Mouse (Mus musculus): Measurements from ENCODE around the gene Copz1. TPM values are rescaled to one million over a fixed set of nuclear protein-coding genes. Genes with fewer than 3 reads are reported as not detected.
"Not testable (repeated sequence)": the region's sequence is repeated elsewhere in the genome, so short reads cannot be mapped to it uniquely, and the experiment has no call there.

Gene Copz1
- polyA plus RNA-seq, 2 experiments: 118 to 205 TPM

DNA sequence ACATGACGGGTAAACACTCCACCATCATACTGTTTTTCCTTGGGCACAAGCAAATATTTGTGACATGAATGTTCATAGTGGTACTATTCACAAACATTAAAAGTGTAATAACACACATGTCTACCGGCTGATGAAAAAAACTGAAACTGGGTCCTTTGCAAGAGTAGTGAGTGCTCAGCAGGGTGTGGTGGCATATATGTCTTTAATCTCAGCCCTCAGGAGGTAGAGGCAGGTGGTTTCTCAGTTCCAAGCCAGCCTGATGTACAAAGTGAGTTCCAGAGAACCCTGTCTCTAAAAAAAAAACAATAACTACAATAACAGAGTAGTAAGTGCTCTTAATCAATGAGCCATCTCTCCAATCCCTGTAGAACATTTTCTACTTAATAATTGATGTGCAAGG, 7.7 kb upstream of the Copz1 start:
- Histone ChIP-seq H3K36me3 (replicated peaks; ENCODE audit: control insufficient read depth, insufficient read depth, low read depth) (no peaks in the 10 kb centered on the region), H3K9me3 (ENCODE audit: control insufficient read depth, low read length) (no peaks in the 10 kb centered on the region), H3K27ac (peak overlapping the region; percentile 62), H3K27me3 (ENCODE audit: control insufficient read depth, insufficient read depth, low read length) (no peaks in the 10 kb centered on the region), H3K4me3 (ENCODE audit: insufficient read depth in 1 of 2, low read depth in 2 of 2, low read length in 2 of 2) (no peak overlapping the region), H3K9ac (replicated peaks) (peak overlapping the region; percentile 18; the same call in 1 of the 2 replicates), H3K4me1 (replicated peaks; ENCODE audit: control insufficient read depth in 2 of 2, insufficient read depth in 2 of 2, low read length in 1 of 2) (peaks cover 32 to 40% of the 10 kb centered on the region in 2 experiments), H3K4me2 (ENCODE audit: low read depth) (no peak overlapping the region)
- 65% methylated on average over 2 of the region's 2 CpGs for WGBS (ENCODE audit: insufficient replicate concordance)
- no peak for DNase-seq (ENCODE audit: low read depth in 3 of 3, low spot score in 3 of 3)
- peak; percentile 50; the same call in 1 of the 2 replicates for ATAC-seq (ENCODE audit: insufficient read depth)
- no peak for TF ChIP-seq CTCF (IDR thresholded peaks at IDR 0.05; ENCODE audit: low read depth)
- no peak for TF ChIP-seq EP300 (IDR thresholded peaks at IDR 0.05; ENCODE audit: low read depth)

GRCm38 (mm10) chr15:103268903-103269302, 3.6 kb upstream of the Copz1 start:
- Histone ChIP-seq H3K27me3 (ENCODE audit: control insufficient read depth, insufficient read depth, low read length) (no peaks in the 10 kb centered on the region), H3K9ac (replicated peaks) (no peak overlapping the region), H3K4me3 (ENCODE audit: insufficient read depth in 1 of 2, low read depth in 2 of 2, low read length in 2 of 2) (no peak overlapping the region), H3K9me3 (ENCODE audit: control insufficient read depth, low read length) (no peaks in the 10 kb centered on the region), H3K4me1 (replicated peaks; ENCODE audit: control insufficient read depth in 2 of 2, insufficient read depth in 2 of 2, low read length in 1 of 2) (peaks cover 22 to 28% of the 10 kb centered on the region in 2 experiments), H3K27ac (no peak overlapping the region), H3K36me3 (replicated peaks; ENCODE audit: control insufficient read depth, insufficient read depth, low read depth) (no peaks in the 10 kb centered on the region), H3K4me2 (ENCODE audit: low read depth) (no peak overlapping the region)
- 41% methylated on average over 4 of the region's 4 CpGs for WGBS (ENCODE audit: insufficient replicate concordance)
- DNase-seq (ENCODE audit: low read depth in 3 of 3, low spot score in 3 of 3): no peak
- no peak for ATAC-seq (ENCODE audit: insufficient read depth)
- no peak for TF ChIP-seq EP300 (IDR thresholded peaks at IDR 0.05; ENCODE audit: low read depth)
- no peak for TF ChIP-seq CTCF (IDR thresholded peaks at IDR 0.05; ENCODE audit: low read depth)

DNA sequence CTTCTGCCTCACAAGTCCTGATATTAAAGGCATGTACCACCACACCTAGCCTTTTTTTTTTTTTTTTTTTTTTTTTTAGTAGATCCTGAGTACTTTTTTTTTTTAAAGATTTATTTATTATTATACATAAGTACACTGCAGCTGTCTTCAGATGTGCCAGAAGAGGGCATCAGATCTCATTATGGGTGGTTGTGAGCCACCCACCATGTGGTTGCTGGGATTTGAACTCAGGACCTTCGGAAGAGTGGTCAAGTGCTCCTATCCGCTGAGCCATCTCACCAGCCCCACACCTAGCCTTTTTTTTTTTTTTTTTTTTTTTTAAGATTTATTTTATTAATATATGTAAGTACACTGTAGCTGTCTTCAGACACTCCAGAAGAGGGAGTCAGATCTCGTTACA, 3.4 kb downstream of the Copz1 start:
- H3K4me2 ChIP-seq (ENCODE audit: low read depth); H3K27me3 ChIP-seq (ENCODE audit: control insufficient read depth, insufficient read depth, low read length); H3K27ac ChIP-seq; ATAC-seq (ENCODE audit: insufficient read depth); H3K4me3 ChIP-seq (ENCODE audit: insufficient read depth in 1 of 2, low read depth in 2 of 2, low read length in 2 of 2); H3K9me3 ChIP-seq (ENCODE audit: control insufficient read depth, low read length); H3K36me3 ChIP-seq (replicated peaks; ENCODE audit: control insufficient read depth, insufficient read depth, low read depth); H3K9ac ChIP-seq (replicated peaks); DNase-seq (ENCODE audit: low read depth in 3 of 3, low spot score in 3 of 3): not testable (repeated sequence)
- H3K4me1 ChIP-seq (replicated peaks; ENCODE audit: control insufficient read depth in 2 of 2, insufficient read depth in 2 of 2, low read length in 1 of 2): peaks cover 23 to 35% of the 10 kb centered on the region in 2 experiments
- WGBS (ENCODE audit: insufficient replicate concordance): 74% methylated on average over 3 of the region's 3 CpGs

DNA sequence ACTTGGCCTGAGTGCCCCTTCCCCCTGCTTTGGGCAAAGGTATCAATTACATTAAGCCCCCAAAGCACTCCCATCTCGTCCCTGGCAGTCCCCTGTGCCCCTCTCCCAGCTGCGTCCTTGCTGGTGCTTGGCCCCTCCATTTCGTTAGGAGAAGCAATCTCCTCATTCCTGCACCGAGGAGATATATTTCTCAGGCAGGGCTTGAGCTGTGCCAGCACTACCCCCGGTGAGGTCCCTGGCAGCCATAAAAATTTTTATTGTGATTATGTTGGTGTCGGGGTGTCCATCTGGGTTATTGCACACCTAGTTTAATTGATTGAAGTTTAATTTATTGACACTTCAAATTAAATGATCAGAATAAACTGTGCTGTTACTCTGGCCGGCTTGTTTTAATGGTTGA, 5.4 kb downstream of the Copz1 start:
- H3K9ac ChIP-seq (replicated peaks): no peak overlapping the region; the same call in 1 of the 2 replicates
- no peaks in the 10 kb centered on the region for H3K27me3 ChIP-seq (ENCODE audit: control insufficient read depth, insufficient read depth, low read length)
- no peaks in the 10 kb centered on the region for H3K9me3 ChIP-seq (ENCODE audit: control insufficient read depth, low read length)
- ATAC-seq (ENCODE audit: insufficient read depth) (no peak), DNase-seq (ENCODE audit: low read depth in 3 of 3, low spot score in 3 of 3) (no peak)
- 61% methylated on average over 7 of the region's 7 CpGs for WGBS (ENCODE audit: insufficient replicate concordance)
- H3K27ac ChIP-seq: no peak overlapping the region
- H3K36me3 ChIP-seq (replicated peaks; ENCODE audit: control insufficient read depth, insufficient read depth, low read depth): peaks cover 4% of the 10 kb centered on the region; the same call in 1 of the 2 replicates
- peaks cover 25 to 42% of the 10 kb centered on the region in 2 experiments for H3K4me1 ChIP-seq (replicated peaks; ENCODE audit: control insufficient read depth in 2 of 2, insufficient read depth in 2 of 2, low read length in 1 of 2)
- H3K4me3 ChIP-seq (ENCODE audit: insufficient read depth in 1 of 2, low read depth in 2 of 2, low read length in 2 of 2): no peak overlapping the region
- H3K4me2 ChIP-seq (ENCODE audit: low read depth): no peak overlapping the region
- TF ChIP-seq CTCF (IDR thresholded peaks at IDR 0.05; ENCODE audit: low read depth) (no peak), EP300 (IDR thresholded peaks at IDR 0.05; ENCODE audit: low read depth) (no peak)

GRCm38 (mm10) chr15:103279750-103280149, 7.2 kb downstream of the Copz1 start:
- DNase-seq (ENCODE audit: low read depth in 3 of 3, low spot score in 3 of 3): peak in 1 of 3 experiments; percentile 46
- Histone ChIP-seq H3K27me3 (ENCODE audit: control insufficient read depth, insufficient read depth, low read length) (no peaks in the 10 kb centered on the region), H3K9ac (replicated peaks) (no peak overlapping the region), H3K9me3 (ENCODE audit: control insufficient read depth, low read length) (no peaks in the 10 kb centered on the region), H3K4me1 (replicated peaks; ENCODE audit: control insufficient read depth in 2 of 2, insufficient read depth in 2 of 2, low read length in 1 of 2) (peaks cover 17 to 35% of the 10 kb centered on the region in 2 experiments), H3K4me3 (ENCODE audit: insufficient read depth in 1 of 2, low read depth in 2 of 2, low read length in 2 of 2) (no peak overlapping the region), H3K4me2 (ENCODE audit: low read depth) (peak overlapping the region; percentile 41; the same call in 1 of the 2 replicates), H3K36me3 (replicated peaks; ENCODE audit: control insufficient read depth, insufficient read depth, low read depth) (peaks cover 5% of the 10 kb centered on the region; the same call in 1 of the 2 replicates), H3K27ac (peak overlapping the region; percentile 46)
- WGBS (ENCODE audit: insufficient replicate concordance): 46% methylated on average over 3 of the region's 3 CpGs
- ATAC-seq (ENCODE audit: insufficient read depth): no peak
- TF ChIP-seq EP300 (IDR thresholded peaks at IDR 0.05; ENCODE audit: low read depth) (no peak), CTCF (IDR thresholded peaks at IDR 0.05; ENCODE audit: low read depth) (peak; percentile 73)
